Mouse (Mus musculus) limb, embryonic 10.5 days (tissue): Measurements from ENCODE around the gene Phf21a. TPM values are rescaled to one million over a fixed set of nuclear protein-coding genes. Genes with fewer than 3 reads are reported as not detected.

Experiments used
- DNase-seq: peaks from one replicate; pipeline ENCODE4 v3.0.0-alpha.2; 2017; ENCODE audit warnings: low spot score
- H3K27ac ChIP-seq: fragments of 300-500 bp; sonication (generic); 2 replicates; pipeline ENCODE4 v1.5.1; 2016; ENCODE audit warnings: mild to moderate bottlenecking
- H3K27me3 ChIP-seq: fragments of 300-500 bp; sonication (generic); 2 replicates; pipeline ENCODE4 v1.6.1; 2016; ENCODE audit warnings: low read depth, mild to moderate bottlenecking; ENCODE audit not compliant: poor library complexity, severe bottlenecking
- H3K36me3 ChIP-seq: fragments of 300-500 bp; sonication (generic); 2 replicates; pipeline ENCODE4 v1.6.1; 2016; ENCODE audit warnings: mild to moderate bottlenecking, moderate library complexity
- H3K4me1 ChIP-seq: fragments of 300-500 bp; sonication (generic); 2 replicates; pipeline ENCODE4 v1.6.1; 2016
- H3K4me3 ChIP-seq: fragments of 300-500 bp; sonication (generic); 2 replicates; pipeline ENCODE4 v1.5.1; 2016; ENCODE audit warnings: mild to moderate bottlenecking, moderate library complexity
- H3K9me3 ChIP-seq: fragments of 300-500 bp; sonication (generic); replicated peaks from 2 replicates; pipeline ENCODE4 v1.6.1; 2016; ENCODE audit warnings: mild to moderate bottlenecking
- WGBS: fragments of 180-500 bp; shearing (Covaris S2); methylation state at CpG from one replicate; pipeline ENCODE4 v1.1.7; 2016; 5-methylcytosine and 5-hydroxymethylcytosine counted together
- polyA plus RNA-seq: library from polyadenylated mRNA; unstranded; fragments of >200 nt; fragmentation: Nextera tagmentation; extraction: Ambion mirVana; gene quantifications from 2 replicates; pipeline ENCODE4 v1.2.1, GENCODE M21; 2016

Phf21a gene
- polyA plus RNA-seq, 1 experiment from 2014 or later: 40.2 TPM

GRCm38 (mm10) chr2:92379783-92380494 lies 287.0 kb downstream of the Phf21a start:
- no peak for DNase-seq
- H3K36me3 ChIP-seq: peaks cover 71% of the 10 kb centered on the region
- no peak overlapping the region for H3K27ac ChIP-seq
- 83% methylated on average over 17 of the region's 17 CpGs for WGBS
- H3K4me3 ChIP-seq: no peak overlapping the region
- H3K9me3 ChIP-seq: no peaks in the 10 kb centered on the region
- H3K4me1 ChIP-seq: peaks cover 14% of the 10 kb centered on the region
- no peaks in the 10 kb centered on the region for H3K27me3 ChIP-seq

- 78% methylated on average over 6 of the region's 6 CpGs for WGBS
- no peaks in the 10 kb centered on the region for H3K27me3 ChIP-seq
- DNase-seq: no peak
- H3K27ac ChIP-seq: no peak overlapping the region
- H3K36me3 ChIP-seq: peaks cover 77% of the 10 kb centered on the region
- H3K4me1 ChIP-seq: peaks cover 9% of the 10 kb centered on the region
- H3K4me3 ChIP-seq: no peak overlapping the region
- H3K9me3 ChIP-seq: no peaks in the 10 kb centered on the region
These were observed 287.7 kb downstream of the Phf21a start for GRCm38 (mm10) chr2:92380495-92381050.

- no peak overlapping the region for H3K4me3 ChIP-seq
- peaks cover 83% of the 10 kb centered on the region for H3K36me3 ChIP-seq
- H3K27ac ChIP-seq: no peak overlapping the region
- DNase-seq: no peak
- H3K9me3 ChIP-seq: no peaks in the 10 kb centered on the region
- 90% methylated on average over 5 of the region's 5 CpGs for WGBS
- no peaks in the 10 kb centered on the region for H3K27me3 ChIP-seq
- peaks cover 3% of the 10 kb centered on the region for H3K4me1 ChIP-seq
These were observed 288.2 kb downstream of the Phf21a start for GRCm38 (mm10) chr2:92381161-92381560.

GRCm38 (mm10) chr2:92381901-92382588 lies 289.1 kb downstream of the Phf21a start, which contains the start of gene 1700029I15Rik:
Gene 1700029I15Rik, plus strand, starts transcription at chr2:92382538.
- no peak within 1 kb of the TSS for H3K27ac ChIP-seq
- peaks cover 92% of the 10 kb centered on the region for H3K36me3 ChIP-seq
- no peaks in the 10 kb centered on the region for H3K9me3 ChIP-seq
- 90% methylated on average over 5 of the region's 5 CpGs for WGBS
- no peak within 1 kb of the TSS for H3K4me3 ChIP-seq
- DNase-seq: no peak
- H3K27me3 ChIP-seq: no peaks in the 10 kb centered on the region
- no peaks in the 10 kb centered on the region for H3K4me1 ChIP-seq

GRCm38 (mm10) chr2:92382759-92383158 lies 289.8 kb downstream of the Phf21a start:
- Histone ChIP-seq H3K4me1 (peaks cover 2% of the 10 kb centered on the region; the same call in 1 of the 2 replicates), H3K27ac (no peak overlapping the region), H3K9me3 (no peaks in the 10 kb centered on the region), H3K36me3 (peaks cover 99% of the 10 kb centered on the region), H3K4me3 (no peak overlapping the region), H3K27me3 (0 out of 2 replicates have a peak, but pooled peaks cover 2% of the 10 kb centered on the region)
- DNase-seq: no peak
- WGBS: 89% methylated on average over 4 of the region's 4 CpGs

- 78% methylated on average over 4 of the region's 4 CpGs for WGBS
- Histone ChIP-seq H3K27ac (no peak overlapping the region), H3K4me1 (peaks cover 16% of the 10 kb centered on the region), H3K4me3 (no peak overlapping the region), H3K27me3 (0 out of 2 replicates have a peak, but pooled peaks cover 6% of the 10 kb centered on the region), H3K9me3 (no peaks in the 10 kb centered on the region), H3K36me3 (peaks cover 89% of the 10 kb centered on the region)
- DNase-seq: no peak
These were observed 291.2 kb downstream of the Phf21a start for GRCm38 (mm10) chr2:92384101-92384500.

GRCm38 (mm10) chr2:92385113-92386051 lies 292.5 kb downstream of the Phf21a start:
- H3K27ac ChIP-seq: no peak overlapping the region
- 89% methylated on average over 22 of the region's 22 CpGs for WGBS
- no peak for DNase-seq
- peaks cover 29% of the 10 kb centered on the region for H3K4me1 ChIP-seq
- no peaks in the 10 kb centered on the region for H3K9me3 ChIP-seq
- H3K4me3 ChIP-seq: no peak overlapping the region
- 0 out of 2 replicates have a peak, but pooled peaks cover 6% of the 10 kb centered on the region for H3K27me3 ChIP-seq
- peaks cover 77% of the 10 kb centered on the region for H3K36me3 ChIP-seq

GRCm38 (mm10) chr2:92386821-92387570 lies 294.1 kb downstream of the Phf21a start:
- H3K4me3 ChIP-seq: no peak overlapping the region
- DNase-seq: no peak
- no peak overlapping the region for H3K27ac ChIP-seq
- H3K4me1 ChIP-seq: peaks cover 45% of the 10 kb centered on the region
- no peaks in the 10 kb centered on the region for H3K9me3 ChIP-seq
- H3K27me3 ChIP-seq: 0 out of 2 replicates have a peak, but pooled peaks cover 6% of the 10 kb centered on the region
- 91% methylated on average over 30 of the region's 30 CpGs for WGBS
- peaks cover 60% of the 10 kb centered on the region for H3K36me3 ChIP-seq

- no peak for DNase-seq
- Histone ChIP-seq H3K27me3 (0 out of 2 replicates have a peak, but pooled peaks cover 6% of the 10 kb centered on the region), H3K4me3 (peak overlapping the region; percentile 66; the same call in 1 of the 2 replicates), H3K4me1 (peaks cover 51% of the 10 kb centered on the region), H3K9me3 (no peaks in the 10 kb centered on the region), H3K27ac (no peak overlapping the region), H3K36me3 (peaks cover 54% of the 10 kb centered on the region)
- 83% methylated on average over 4 of the region's 4 CpGs for WGBS
These were observed 294.7 kb downstream of the Phf21a start for GRCm38 (mm10) chr2:92387646-92388045.

GRCm38 (mm10) chr2:92388081-92388517 lies 295.2 kb downstream of the Phf21a start:
- WGBS: 69% methylated on average over 3 of the region's 3 CpGs
- H3K4me1 ChIP-seq: peaks cover 56% of the 10 kb centered on the region
- H3K27me3 ChIP-seq: peaks cover 10% of the 10 kb centered on the region
- no peaks in the 10 kb centered on the region for H3K9me3 ChIP-seq
- DNase-seq: no peak
- H3K4me3 ChIP-seq: peak overlapping the region; percentile 66
- H3K36me3 ChIP-seq: peaks cover 49% of the 10 kb centered on the region
- peak overlapping the region; percentile 91; the same call in 1 of the 2 replicates for H3K27ac ChIP-seq

- peak; percentile 94 for DNase-seq
- H3K4me3 ChIP-seq: peak overlapping the region; percentile 66
- H3K36me3 ChIP-seq: peaks cover 40% of the 10 kb centered on the region
- no peaks in the 10 kb centered on the region for H3K9me3 ChIP-seq
- H3K27ac ChIP-seq: peak overlapping the region; percentile 91
- H3K27me3 ChIP-seq: peaks cover 18% of the 10 kb centered on the region
- H3K4me1 ChIP-seq: peaks cover 62% of the 10 kb centered on the region
- under 1% methylated on average over 62 of the region's 62 CpGs for WGBS
These were observed 296.1 kb downstream of the Phf21a start for GRCm38 (mm10) chr2:92388891-92389641.
